Mouse (Mus musculus) neutrophil, adult 5-6 weeks (primary cell): Measurements from ENCODE around the gene Stat5a. TPM values are rescaled to one million over a fixed set of nuclear protein-coding genes. Genes with fewer than 3 reads are reported as not detected.
A peak's percentile ranks its signal among the peaks of the same experiment; 100 is the strongest.

Experiments
- ATAC-seq: fragments of 151-379, 151-347 bp; 2 replicates; pipeline ENCODE4 v1.8.0; 2017; ENCODE audit warnings: mild to moderate bottlenecking, moderate TSS enrichment; ENCODE audit not compliant: insufficient number of reproducible peaks, poor library complexity, low FRiP score, severe bottlenecking; ENCODE audit errors: extremely low read depth
- total RNA-seq: library from RNA; stranded (forward); fragments of 200-1000 nt; gene quantifications from 2 replicates; pipeline ENCODE4 v1.2.3, GENCODE M21; 2017

Gene Stat5a
- total RNA-seq, 1 experiment from 2014 or later, result 20.9 TPM

- ATAC-seq, result no peak
Measured at GRCm38 (mm10) chr11:100918007-100918406, 58.9 kb downstream of the Stat5a start.

- ATAC-seq, result no peak
Measured at GRCm38 (mm10) chr11:100920887-100921624, 61.9 kb downstream of the Stat5a start.

GRCm38 (mm10) chr11:100924386-100924919 is 65.3 kb downstream of the Stat5a start:
- no peak for ATAC-seq

DNA sequence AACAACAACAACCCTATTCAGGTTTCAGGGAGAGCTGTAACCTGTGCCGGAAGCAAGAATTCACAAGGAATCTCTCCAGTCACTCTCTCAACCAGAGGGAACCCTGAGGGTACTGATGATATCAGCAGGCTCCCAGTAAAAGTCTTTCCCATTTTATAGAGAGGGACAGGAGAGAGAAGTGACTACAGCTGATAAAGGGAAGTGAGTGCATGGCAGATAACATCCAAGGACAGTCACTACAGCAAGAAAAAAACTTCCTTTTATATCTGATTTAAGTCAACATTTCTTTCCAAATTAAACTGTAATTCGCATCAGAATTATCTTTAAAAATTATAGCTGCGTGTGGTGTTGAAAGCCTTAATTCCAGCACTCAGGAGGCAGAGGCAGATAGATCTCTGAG is 68.2 kb downstream of the Stat5a start:
- no peak for ATAC-seq

GRCm38 (mm10) chr11:100930611-100931010 is 71.5 kb downstream of the Stat5a start:
- no peak for ATAC-seq

DNA sequence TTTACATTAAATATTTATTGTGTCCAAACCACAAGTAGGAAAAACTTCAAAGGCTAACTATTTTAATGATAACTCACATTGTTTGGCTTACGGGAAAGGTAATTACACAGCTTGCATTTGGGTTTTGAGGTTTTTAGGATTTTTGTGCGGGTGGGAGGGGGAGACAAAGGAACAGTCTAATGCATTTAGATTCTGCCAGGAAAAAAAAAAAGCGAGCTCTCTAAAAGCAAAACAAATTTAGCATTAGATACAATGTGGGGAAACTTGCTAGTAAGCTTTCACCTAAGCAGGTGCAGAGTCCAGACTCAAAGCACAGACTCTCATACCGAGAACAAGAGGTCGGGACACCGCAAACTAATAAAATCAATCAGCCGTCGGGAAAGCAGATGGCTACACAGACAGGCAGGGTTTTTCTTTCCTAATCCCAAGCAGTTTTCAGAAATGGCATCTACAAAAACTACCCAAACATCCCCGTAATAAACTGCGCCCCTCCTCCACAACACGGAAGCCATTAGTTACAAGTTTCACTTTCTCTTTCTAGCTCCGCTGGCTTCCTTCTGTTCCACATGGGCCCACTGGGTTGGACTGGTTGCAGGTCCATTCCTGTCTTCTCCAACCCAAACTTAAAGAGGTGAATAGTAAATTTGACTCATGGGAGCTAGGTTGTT is 72.2 kb downstream of the Stat5a start:
- ATAC-seq, result peak; percentile 80

Other genes starting within 250 kb of the Stat5a start
- gene Nkiras2, start 240.1 kb upstream of the Stat5a start, total RNA-seq, result 18.3 and 22.9 TPM in 2 replicates
- gene Dnajc7, start 239.2 kb upstream of the Stat5a start, total RNA-seq, result 520 and 539 TPM in 2 replicates
- gene Zfp385c, start 166.9 kb upstream of the Stat5a start, total RNA-seq, result not detected in 2 replicates
- gene Dhx58, start 155.1 kb upstream of the Stat5a start, total RNA-seq, result 37.9 and 59.2 TPM in 2 replicates
- 9.2 and 10.8 TPM in 2 replicates for gene Kat2a, start 146.9 kb upstream of the Stat5a start, total RNA-seq
- gene Hspb9, start 145.5 kb upstream of the Stat5a start, total RNA-seq, result not detected in 2 replicates
- gene Rab5c, start 121.1 kb upstream of the Stat5a start, total RNA-seq, result 136 and 138 TPM in 2 replicates
- 0.23 TPM in 1 of 2 replicates, not detected in the other for gene Kcnh4, start 99.4 kb upstream of the Stat5a start, total RNA-seq
- not detected in 2 replicates for gene Hcrt, start 96.4 kb upstream of the Stat5a start, total RNA-seq
- 8.2 and 8.6 TPM in 2 replicates for gene Ghdc, start 88.4 kb upstream of the Stat5a start, total RNA-seq
- gene Stat5b, start 8.6 kb upstream of the Stat5a start, total RNA-seq, result 103 and 108 TPM in 2 replicates
- 383 and 443 TPM in 2 replicates for gene Stat3, start 80.2 kb downstream of the Stat5a start, total RNA-seq
- gene Cavin1, start 111.5 kb downstream of the Stat5a start, total RNA-seq, result 0.74 and 0.93 TPM in 2 replicates
- 87.7 and 108 TPM in 2 replicates for gene Atp6v0a1, start 150.1 kb downstream of the Stat5a start, total RNA-seq
- 11.1 and 13.6 TPM in 2 replicates for gene Naglu, start 210.7 kb downstream of the Stat5a start, total RNA-seq
- 2.3 and 3.4 TPM in 2 replicates for gene Hsd17b1, start 219.1 kb downstream of the Stat5a start, total RNA-seq
- 11.5 and 18.7 TPM in 2 replicates for gene Coasy, start 223.2 kb downstream of the Stat5a start, total RNA-seq
- 38.7 and 46.3 TPM in 2 replicates for gene Mlx, start 227.9 kb downstream of the Stat5a start, total RNA-seq
- 3.6 and 4.0 TPM in 2 replicates for gene Psmc3ip, start 236.1 kb downstream of the Stat5a start, total RNA-seq